Mouse (Mus musculus) liver, embryonic 14.5 days (tissue): Measurements from ENCODE around the gene Fhl4. TPM values are rescaled to one million over a fixed set of nuclear protein-coding genes. Genes with fewer than 3 reads are reported as not detected.
A peak's percentile ranks its signal among the peaks of the same experiment; 100 is the strongest.

Source experiments
- ATAC-seq: fragments of 200-750 bp; cut with Nextera tagmentation; 2 replicates; pipeline ENCODE4 v1.8.0; 2017; ENCODE audit warnings: moderate number of reproducible peaks, mild to moderate bottlenecking, moderate library complexity; ENCODE audit not compliant: insufficient read depth
- DNase-seq, 3 experiments: peaks; one replicate each; pipeline ENCODE4 v3.0.0-alpha.2; 2012 to 2013; ENCODE audit warnings: low read depth in 3 of 3, low spot score in 3 of 3
- H3K27ac ChIP-seq: fragments of 300-500 bp; sonication (generic); 2 replicates; pipeline ENCODE4 v1.5.1; 2014; ENCODE audit warnings: moderate library complexity, mild to moderate bottlenecking, control low read depth, inconsistent platforms
- H3K27me3 ChIP-seq: fragments of 300-500 bp; sonication (generic); 2 replicates; pipeline ENCODE4 v1.6.1; 2014; ENCODE audit warnings: mild to moderate bottlenecking, low read length, moderate library complexity; ENCODE audit not compliant: control insufficient read depth, insufficient read depth
- H3K36me3 ChIP-seq: fragments of 300-500 bp; sonication (generic); replicated peaks from 2 replicates; pipeline ENCODE4 v1.6.1; 2014; ENCODE audit warnings: low read depth; ENCODE audit not compliant: control insufficient read depth, insufficient read depth
- H3K4me1 ChIP-seq, 2 experiments: fragments of 200-500 bp in 1 of 2; fragments of 300-500 bp in 1 of 2; sonication (generic) in 1 of 2; replicated peaks; 2 replicates each; pipeline ENCODE4 v1.6.1; 2012 to 2014; ENCODE audit warnings: antibody characterized with exemption in 1 of 2, inconsistent platforms in 1 of 2, low read length in 1 of 2; ENCODE audit not compliant: control insufficient read depth in 2 of 2, insufficient read depth in 2 of 2
- H3K4me2 ChIP-seq: fragments of 300-500 bp; sonication (generic); 2 replicates; pipeline ENCODE4 v1.6.1; 2014; ENCODE audit warnings: low read depth, mild to moderate bottlenecking, control low read depth, moderate library complexity
- H3K4me3 ChIP-seq, 2 experiments: fragments of 200-500 bp in 1 of 2; fragments of 300-500 bp in 1 of 2; sonication (generic) in 1 of 2; 2 replicates each; pipeline ENCODE4 v1.5.1; 2012 to 2014; ENCODE audit warnings: low read depth in 2 of 2, low read length in 2 of 2, mild to moderate bottlenecking in 2 of 2, control low read depth in 1 of 2, inconsistent platforms in 1 of 2, moderate library complexity in 1 of 2; ENCODE audit not compliant: insufficient read depth in 1 of 2
- H3K9ac ChIP-seq: fragments of 300-500 bp; sonication (generic); replicated peaks from 2 replicates; pipeline ENCODE4 v1.6.1; 2014; ENCODE audit warnings: mild to moderate bottlenecking, control low read depth, moderate library complexity
- H3K9me3 ChIP-seq: fragments of 300-500 bp; sonication (generic); 2 replicates; pipeline ENCODE4 v1.6.1; 2016; ENCODE audit warnings: low read length, mixed read lengths; ENCODE audit not compliant: control insufficient read depth
- CTCF ChIP-seq: IDR thresholded peaks from 2 replicates; pipeline ENCODE4 v1.5.1; 2016; ENCODE audit warnings: antibody characterized with exemption, low read depth, control low read depth
- EP300 ChIP-seq: IDR thresholded peaks from 2 replicates; pipeline ENCODE4 v1.6.1; 2016; ENCODE audit warnings: antibody characterized with exemption, low read depth
- WGBS: fragments of 180-500 bp; shearing (Covaris S2); extraction: QIAGEN DNeasy Blood & Tissue Kit; methylation state at CpG from one replicate; pipeline ENCODE4 v1.1.7; 2014; ENCODE audit not compliant: insufficient replicate concordance; 5-methylcytosine and 5-hydroxymethylcytosine counted together
- polyA plus RNA-seq, 2 experiments: library from polyadenylated mRNA; depleted of rRNA in 1 of 2; stranded (reverse) in 1 of 2; unstranded in 1 of 2; fragments of >200 nt; fragmentation: Nextera tagmentation in 1 of 2; extraction: Ambion mirVana in 1 of 2; gene quantifications; 2 replicates each; pipeline versions ENCODE4 v1.2.1 to v1.2.3; 2012 to 2014

Gene Fhl4
- polyA plus RNA-seq (2012; rRNA removed) (0.15 and 0.16 TPM in 2 replicates), polyA plus RNA-seq (2014; fragmentation: Nextera tagmentation; extraction: Ambion mirVana) (0.34 and 0.43 TPM in 2 replicates)

- Histone ChIP-seq H3K36me3 (no peaks in the 10 kb centered on the region), H3K9ac (peak within 1 kb of the TSS; percentile 94), H3K27me3 (no peaks in the 10 kb centered on the region), H3K9me3 (no peaks in the 10 kb centered on the region), H3K4me1 (peaks cover 5 to 8% of the 10 kb centered on the region in 2 experiments), H3K27ac (peak within 1 kb of the TSS; percentile 74), H3K4me3 (peak within 1 kb of the TSS; percentile 76 to 95), H3K4me2 (peak within 1 kb of the TSS; percentile 80)
- ATAC-seq (peak; percentile 92), DNase-seq (peak; percentile 70 to 73 (median 72))
- under 1% methylated on average over 82 of the region's 96 CpGs for whole genome bisulfite sequencing
- TF ChIP-seq EP300 (no peak), CTCF (no peak)
Measured at GRCm38 (mm10) chr10:85102247-85103084, at the start of gene Fhl4, which contains the start of gene Tmem263. Fhl4 (minus strand) TSS chr10:85102495. Tmem263 (plus strand) TSS chr10:85102627.

GRCm38 (mm10) chr10:85149226-85149625, 46.9 kb upstream of the Fhl4 start:
- Histone ChIP-seq H3K4me1 (no peaks in the 10 kb centered on the region), H3K27ac (no peak overlapping the region), H3K4me2 (no peak overlapping the region), H3K4me3 (no peak overlapping the region), H3K36me3 (no peaks in the 10 kb centered on the region), H3K9me3 (no peaks in the 10 kb centered on the region), H3K27me3 (no peaks in the 10 kb centered on the region), H3K9ac (no peak overlapping the region)
- ATAC-seq (no peak), DNase-seq (no peak)
- no peak for TF ChIP-seq EP300
- TF ChIP-seq CTCF: no peak
- 66% methylated on average over 5 of the region's 5 CpGs for WGBS

- WGBS: 74% methylated on average over 14 of the region's 14 CpGs
- H3K9me3 ChIP-seq: no peaks in the 10 kb centered on the region
- TF ChIP-seq CTCF (no peak), EP300 (no peak)
Measured at GRCm38 (mm10) chr10:85146282-85146681, 44.0 kb upstream of the Fhl4 start.

DNA sequence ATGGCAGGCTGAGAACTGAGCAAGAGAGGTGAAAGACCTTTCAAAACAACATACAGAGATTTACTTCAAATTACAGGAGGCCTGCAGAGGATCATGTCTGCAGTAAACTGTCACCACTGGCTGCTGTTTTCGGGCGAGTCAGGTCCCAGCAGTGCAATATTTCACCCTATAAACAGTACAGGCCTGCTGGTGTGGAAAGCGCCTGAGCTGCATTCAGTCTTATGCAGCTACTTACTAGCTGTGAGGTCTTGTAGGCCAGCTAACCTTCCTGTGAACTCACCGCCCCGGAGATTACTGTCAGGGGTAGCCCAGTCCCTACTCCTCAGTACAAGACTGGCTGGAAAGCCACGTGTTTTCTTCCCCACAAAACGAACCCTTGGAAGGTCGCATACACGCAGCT, 39.2 kb upstream of the Fhl4 start:
- TF ChIP-seq CTCF: no peak
- no peak for TF ChIP-seq EP300
- no peaks in the 10 kb centered on the region for H3K36me3 ChIP-seq
- H3K27ac ChIP-seq: no peak overlapping the region
- WGBS: 70% methylated on average over 9 of the region's 9 CpGs
- H3K4me1 ChIP-seq: no peaks in the 10 kb centered on the region
- ATAC-seq: no peak
- DNase-seq: no peak
- H3K9me3 ChIP-seq: no peaks in the 10 kb centered on the region
- H3K9ac ChIP-seq: no peak overlapping the region
- no peak overlapping the region for H3K4me3 ChIP-seq
- no peaks in the 10 kb centered on the region for H3K27me3 ChIP-seq
- H3K4me2 ChIP-seq: no peak overlapping the region

More at GRCm38 (mm10) chr10:85146282-85146681, 44.0 kb upstream of the Fhl4 start:
- Histone ChIP-seq H3K9ac (no peak overlapping the region), H3K36me3 (no peaks in the 10 kb centered on the region), H3K27me3 (no peaks in the 10 kb centered on the region), H3K27ac (no peak overlapping the region), H3K4me2 (no peak overlapping the region), H3K4me3 (no peak overlapping the region), H3K4me1 (no peaks in the 10 kb centered on the region)
- no peak for DNase-seq
- ATAC-seq: no peak

DNA sequence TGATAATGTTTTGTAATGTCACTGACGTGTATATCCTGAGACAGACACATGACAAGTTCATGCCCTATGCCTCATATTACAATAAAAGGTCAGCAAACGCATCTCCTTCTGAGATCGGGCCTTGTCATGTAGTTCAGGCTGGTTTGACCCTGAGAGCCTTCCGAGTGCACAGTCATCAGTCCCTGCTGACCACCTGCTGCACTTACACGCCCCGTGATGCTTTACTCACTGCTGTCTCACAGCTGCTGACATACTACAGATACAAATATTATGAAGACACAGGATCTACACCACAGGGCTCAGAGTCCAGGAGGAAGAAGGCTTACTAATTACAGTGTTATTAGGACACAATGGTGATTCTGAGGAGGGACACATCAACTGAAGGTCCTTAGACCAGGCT, 34.3 kb upstream of the Fhl4 start:
- Histone ChIP-seq H3K4me1 (no peaks in the 10 kb centered on the region), H3K4me3 (no peak overlapping the region), H3K27me3 (no peaks in the 10 kb centered on the region), H3K27ac (no peak overlapping the region), H3K36me3 (no peaks in the 10 kb centered on the region), H3K4me2 (no peak overlapping the region), H3K9ac (no peak overlapping the region), H3K9me3 (no peaks in the 10 kb centered on the region)
- TF ChIP-seq EP300 (no peak), CTCF (no peak)
- DNase-seq (no peak), ATAC-seq (no peak)
- 78% methylated on average over 6 of the region's 6 CpGs for WGBS
